Mouse (Mus musculus) spleen, postnatal 14 days (tissue): Measurements from ENCODE around the gene Smpx.

ENCODE experiments used
- DNase-seq, 2 experiments: peaks; one replicate each; pipeline ENCODE4 v3.0.0; 2021 to 2022; ENCODE audit warnings: low spot score in 2 of 2

The Smpx gene

DNA sequence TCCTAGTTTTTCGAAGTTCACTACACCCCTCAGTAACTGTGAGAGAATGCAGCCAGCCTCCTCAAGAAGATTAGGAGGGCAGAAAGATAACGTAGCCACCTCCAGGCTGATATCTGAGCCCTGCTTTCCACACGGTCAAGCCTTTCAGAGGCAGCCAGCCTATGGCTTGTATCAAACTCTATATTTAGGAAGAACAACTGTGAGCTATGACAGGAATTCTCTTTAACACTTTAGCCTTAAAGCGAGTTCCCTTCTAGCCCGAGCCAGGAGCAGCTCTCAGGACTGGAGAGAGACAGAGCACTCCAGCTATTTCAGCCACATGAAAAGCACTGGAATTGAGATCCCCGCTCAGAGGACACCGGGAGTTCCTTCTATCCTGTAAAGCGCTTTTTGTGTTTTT lies at the start of gene Smpx:
TSS of gene Smpx (plus strand) at position 49 of the 400 bp plus-strand sequence.
- no peak for DNase-seq

DNA sequence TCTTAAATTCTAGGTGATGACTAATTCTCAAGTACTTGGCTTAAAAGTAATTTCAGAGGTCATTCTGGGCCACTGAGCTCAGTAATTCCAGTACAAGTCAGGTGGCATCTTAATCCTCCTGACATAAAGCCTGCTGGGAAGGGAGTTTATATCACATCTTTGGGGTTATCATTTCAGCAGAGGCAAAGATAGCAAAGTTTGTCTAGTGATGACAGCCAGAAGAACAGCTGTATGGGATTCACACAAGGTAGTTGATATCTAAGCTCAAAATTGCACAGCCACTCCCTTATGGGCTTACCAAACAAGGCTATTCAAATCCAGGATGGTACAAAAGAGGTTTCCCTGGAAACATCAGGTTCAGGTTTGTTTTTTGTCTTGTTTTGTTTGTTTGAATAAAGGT lies 43.7 kb upstream of the Smpx start:
- no peak for DNase-seq

DNA sequence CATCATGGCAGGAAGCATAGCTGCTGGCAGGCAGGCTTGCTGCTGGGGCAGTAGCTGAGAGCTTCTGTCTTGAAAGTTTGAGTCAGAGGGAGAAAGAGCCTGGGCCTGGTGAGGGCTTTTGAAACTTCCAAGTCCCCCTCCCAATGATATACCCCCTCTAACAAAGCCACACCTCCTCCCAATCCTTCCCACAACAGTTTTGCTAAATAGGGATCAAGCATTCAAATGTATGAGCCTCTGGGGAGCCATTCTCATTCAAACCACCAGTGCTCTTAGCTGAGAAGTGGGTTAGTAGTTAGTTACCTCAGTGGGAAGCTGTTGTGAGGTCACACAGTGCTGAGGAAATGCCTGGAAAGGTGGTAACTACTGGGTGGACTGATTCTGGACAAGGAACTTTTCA lies 41.4 kb upstream of the Smpx start:
- DNase-seq, result no peak

DNA sequence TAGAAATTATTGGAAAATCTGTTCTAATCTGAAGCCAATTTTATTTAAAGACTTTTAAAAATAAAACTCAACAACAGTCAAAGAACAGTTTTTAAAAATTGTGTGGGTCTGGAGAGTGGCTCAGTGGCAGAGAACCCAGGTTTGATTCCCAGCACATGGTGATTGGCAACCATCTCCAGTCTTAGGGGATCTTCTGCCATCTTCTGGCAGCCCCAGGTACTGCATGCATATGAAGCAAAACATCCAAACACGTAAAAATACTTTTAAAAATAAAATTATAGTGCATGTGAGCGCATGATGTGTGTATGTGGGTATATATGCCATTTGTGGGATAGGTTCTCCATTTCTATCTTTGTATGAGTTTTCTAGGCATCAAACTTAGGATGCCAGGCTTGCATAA lies 26.9 kb upstream of the Smpx start:
- DNase-seq, result no peak

DNA sequence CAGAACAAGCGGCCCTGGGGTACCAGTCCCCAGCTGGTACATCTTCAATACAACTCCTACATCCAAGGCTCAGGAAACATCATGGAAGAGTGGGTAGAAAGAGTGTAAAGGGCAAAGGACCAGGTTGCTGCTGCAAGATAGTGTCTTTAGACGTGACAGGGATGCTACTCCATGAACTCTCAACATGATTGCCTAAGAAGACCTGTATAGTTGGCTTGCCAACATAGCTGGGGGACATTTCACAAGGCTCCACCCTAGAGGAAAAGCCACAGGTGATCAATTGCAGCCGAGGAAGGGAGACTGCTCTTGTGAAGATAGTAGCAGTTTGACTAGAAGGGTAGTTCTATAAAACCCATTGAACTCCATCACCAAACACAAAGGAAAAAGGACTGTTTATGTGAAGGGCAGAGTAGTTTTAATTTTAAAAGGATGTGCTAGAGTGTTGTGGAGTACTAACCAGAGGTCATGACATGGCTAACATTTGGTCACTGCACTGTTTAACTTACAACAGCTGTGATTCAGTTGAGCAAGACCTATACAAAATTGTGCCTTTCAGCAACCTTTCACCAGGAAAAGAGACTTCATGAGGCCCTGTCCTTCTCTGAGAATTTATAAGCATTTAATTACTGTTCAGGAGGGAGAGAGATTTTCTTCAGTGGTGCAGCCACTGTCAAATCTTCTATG lies 23.9 kb upstream of the Smpx start:
- no peak for DNase-seq

DNA sequence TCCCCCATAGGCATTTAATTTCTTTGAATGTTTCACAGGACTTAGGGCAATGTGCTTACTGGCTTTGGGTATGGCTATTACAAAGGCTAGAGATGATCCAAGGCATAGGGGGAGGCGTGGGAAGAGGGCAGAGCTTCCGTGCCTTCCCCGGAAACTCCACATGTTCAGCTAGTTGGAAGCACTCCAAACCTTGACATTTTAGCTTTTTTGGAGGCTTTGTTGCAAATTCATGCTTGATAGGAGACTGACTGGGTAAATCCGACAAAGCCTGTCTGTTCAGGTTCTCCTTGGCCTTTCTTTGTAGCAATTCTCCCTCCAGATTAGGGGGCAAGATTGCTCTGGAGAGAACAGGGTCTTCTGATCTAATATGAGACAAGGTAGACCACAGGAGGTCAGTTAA lies 7.5 kb upstream of the Smpx start:
- DNase-seq, result no peak

DNA sequence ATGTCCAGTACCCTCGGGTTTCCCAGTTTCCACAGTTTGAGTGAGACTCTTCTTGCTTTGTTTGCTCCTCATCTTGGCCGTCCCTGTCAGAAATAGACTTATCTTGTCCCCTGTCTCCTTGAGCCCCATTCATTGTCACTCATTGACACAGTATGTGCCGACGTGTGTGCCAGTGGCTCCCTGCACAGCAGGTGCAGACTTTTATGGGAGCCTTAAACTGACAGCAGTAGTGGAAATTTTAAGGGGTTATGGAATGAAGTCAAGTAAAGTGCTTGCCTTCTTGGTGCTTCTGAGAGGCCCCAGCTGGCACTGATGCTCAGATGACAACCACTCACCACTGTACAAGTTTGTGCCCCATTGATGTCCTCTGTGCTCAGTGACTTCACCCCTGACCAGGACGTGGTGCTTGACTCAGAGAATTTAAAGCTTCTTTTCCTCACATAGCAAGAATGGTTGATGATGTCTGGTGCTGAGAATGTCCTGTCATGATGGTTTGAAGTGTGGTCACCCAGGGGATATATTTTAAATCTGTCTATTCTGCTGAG lies 1.0 kb upstream of the Smpx start:
- no peak for DNase-seq

DNA sequence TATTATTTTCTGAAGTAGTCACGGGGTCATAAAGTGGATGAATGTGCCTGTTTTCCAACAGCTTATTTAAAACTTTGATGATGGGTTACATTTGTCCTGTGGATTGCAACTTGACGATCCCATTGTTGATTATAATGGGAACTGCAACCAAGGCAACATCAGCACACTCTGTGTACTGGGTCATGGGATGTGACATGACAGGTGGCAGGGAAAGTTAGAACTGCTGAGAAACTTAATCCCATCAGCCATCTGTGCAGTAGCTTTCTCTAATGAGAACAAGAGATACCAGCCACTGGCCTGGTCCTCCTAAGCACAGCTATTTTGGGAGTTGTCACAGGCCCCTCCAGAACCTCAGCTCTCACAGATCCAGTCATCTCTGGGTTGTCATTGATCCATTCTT lies 8.5 kb downstream of the Smpx start:
- DNase-seq, result no peak

DNA sequence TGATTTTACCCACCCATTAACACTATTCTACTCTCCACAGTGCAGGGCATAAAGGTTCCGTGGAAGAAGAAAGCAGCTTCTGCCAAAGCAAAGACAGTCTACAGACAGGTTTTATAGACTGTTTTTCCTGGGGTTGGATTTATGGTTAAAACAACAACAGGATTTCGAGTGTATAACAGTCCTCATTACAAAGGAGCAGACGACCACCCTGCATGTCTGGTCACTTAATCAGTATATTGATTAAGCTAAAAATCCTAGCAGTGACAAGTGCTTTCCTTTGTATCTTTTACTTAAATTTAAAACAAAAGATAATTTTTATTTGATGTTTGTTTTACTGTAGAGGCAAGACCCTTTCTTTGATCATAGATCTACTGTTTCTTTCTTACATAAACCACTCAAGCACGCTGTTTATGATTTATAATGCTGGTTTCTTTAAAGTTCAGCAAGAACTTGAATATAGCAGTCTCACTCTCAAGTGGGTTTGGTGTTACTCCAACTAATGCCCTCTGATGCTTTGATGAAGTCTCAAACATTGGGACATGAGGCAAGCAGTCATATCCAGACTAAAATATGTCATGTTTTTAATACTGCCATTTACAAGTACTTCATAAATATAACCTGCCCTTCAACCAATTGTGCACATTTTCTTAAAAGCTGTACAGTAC lies 10.0 kb downstream of the Smpx start:
- DNase-seq, result no peak

DNA sequence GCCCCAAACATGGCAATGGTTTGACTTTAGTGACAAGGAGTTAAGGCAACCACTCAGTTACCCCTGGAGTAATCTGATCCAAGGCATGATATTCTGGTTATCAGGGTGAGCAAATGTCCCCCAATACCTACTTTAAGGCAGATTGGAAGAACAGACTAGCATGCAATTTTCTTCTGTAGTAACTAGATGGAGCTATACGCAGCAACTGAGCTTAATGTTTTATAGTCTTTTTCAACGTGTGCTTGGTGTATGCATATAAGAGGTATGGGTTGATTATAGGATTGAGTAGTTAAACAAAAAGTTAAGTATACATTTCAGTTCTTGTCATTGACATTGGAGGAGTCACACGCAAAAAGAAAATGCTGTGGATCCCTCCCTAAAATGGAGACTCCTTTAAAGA lies 21.2 kb downstream of the Smpx start:
- no peak for DNase-seq

DNA sequence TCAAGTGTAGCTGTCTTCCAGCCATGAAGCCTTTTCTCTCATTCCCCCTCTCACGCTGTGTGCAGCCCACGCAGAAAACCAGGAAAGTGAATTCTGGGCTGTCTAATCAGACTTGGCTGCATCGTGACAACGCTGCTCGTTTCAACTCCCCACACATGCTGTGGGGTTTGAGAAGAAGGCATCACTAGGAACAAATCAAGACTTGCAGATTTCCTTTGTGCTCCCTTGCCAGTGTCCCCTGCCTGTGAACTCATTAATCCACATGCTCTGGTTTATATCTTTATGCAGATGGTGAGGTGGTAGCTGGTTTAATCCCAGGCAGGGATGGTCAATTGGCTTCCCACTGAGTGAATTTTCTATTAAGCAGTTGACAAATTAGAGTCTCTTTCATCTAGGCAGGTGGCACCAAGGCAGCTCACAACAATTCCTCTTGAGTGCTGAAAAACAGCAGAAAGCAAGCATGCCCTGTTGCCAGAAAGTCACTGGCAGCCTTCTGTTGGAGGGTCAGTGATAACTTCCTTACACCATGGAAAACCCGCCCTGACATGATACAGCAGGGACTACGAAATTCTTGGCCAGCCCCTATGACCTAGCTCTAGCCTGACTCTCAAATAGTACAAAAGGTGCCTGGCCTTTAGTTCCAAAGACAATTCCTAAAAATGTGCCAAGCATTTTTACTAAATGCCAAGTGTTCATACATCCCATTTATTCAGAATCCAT lies 32.1 kb downstream of the Smpx start:
- DNase-seq, result no peak

DNA sequence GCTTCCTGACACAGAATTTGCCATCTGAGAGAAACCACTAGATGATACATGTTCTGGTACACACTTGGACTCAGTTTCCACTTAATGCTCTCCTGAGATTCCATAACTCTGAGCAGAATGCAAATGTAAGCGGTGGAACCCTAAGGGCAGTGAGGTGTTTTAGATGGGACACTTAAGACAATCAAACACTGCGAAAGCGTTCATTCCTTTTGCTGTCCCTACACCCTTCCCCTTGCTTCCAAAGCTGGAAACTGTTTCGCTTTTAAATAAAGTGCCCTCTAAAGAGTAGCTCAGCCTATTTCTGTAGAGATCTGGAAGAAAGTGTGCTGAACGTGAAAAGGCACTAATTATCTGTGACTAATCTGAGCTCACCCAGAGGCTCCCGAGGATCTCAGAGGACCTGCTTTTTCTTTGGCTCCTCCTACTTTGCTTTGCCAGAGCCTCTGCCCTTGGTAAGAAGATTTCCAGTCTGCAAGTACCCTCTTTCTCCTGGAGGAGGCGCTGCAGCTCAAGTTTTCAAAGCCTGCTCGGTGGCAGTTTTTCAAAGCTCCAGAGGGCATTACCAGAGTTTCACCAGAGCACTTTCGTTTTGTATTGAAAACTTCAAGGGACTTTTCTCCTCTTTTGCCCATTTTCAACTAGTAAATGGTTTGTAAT lies 33.1 kb downstream of the Smpx start:
- DNase-seq, result no peak

DNA sequence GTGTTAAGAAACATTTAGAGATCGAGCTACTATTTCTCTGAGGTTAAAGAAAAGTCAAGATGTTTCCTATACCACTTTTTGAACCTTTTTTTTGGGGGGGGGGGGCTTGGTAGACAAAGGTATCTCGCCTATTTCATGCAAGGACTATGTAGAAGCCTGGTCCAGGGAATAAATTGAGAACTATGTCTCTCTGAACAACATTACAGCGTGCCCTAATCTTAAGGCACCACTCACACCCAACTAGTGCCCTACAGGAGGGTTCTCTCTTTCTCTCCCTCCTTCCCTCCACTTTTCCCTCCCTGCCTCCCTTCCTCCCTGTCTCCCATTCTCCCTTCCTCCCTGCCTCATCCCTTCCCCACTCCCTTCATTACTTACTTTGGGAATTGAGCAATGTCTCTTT lies 33.6 kb downstream of the Smpx start:
- DNase-seq, result no peak

DNA sequence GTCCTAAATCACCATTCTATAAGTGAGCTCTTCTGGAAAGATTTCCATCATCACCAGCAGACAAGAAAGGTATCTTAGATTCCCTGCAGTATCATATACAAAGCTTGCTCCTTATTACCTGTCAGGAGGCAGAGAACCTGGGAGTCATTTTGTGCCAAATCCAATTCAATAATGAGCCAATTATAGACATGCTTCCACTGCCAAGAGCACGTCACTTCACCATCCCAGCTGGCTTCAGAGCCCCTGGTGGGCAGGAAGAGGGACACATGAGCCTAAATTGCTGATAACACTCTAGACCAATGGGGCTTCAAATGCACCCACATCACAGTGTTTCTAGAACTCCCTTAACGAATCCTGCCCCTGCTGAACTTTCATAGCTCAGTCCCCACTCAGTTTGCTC lies 35.1 kb downstream of the Smpx start:
- DNase-seq, result no peak

DNA sequence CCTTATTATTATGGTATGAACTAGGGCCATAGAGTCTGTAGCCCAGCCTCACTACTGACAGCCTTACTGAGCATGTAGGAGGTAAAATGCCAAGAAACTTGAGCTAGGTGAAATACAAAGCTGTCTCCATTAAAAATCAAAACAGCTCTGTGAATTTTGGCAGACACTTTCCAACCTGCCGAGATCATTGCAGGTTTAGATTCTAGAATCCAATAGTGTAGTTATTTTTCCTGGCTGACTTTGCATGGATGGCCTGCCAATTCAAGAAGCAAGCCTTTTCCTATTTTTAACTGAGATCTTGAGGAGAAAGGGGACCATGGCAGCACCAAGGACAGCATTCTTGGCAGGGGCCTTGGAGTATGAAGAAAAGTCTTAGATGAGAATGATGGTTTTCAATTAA lies 35.6 kb downstream of the Smpx start:
- no peak for DNase-seq

DNA sequence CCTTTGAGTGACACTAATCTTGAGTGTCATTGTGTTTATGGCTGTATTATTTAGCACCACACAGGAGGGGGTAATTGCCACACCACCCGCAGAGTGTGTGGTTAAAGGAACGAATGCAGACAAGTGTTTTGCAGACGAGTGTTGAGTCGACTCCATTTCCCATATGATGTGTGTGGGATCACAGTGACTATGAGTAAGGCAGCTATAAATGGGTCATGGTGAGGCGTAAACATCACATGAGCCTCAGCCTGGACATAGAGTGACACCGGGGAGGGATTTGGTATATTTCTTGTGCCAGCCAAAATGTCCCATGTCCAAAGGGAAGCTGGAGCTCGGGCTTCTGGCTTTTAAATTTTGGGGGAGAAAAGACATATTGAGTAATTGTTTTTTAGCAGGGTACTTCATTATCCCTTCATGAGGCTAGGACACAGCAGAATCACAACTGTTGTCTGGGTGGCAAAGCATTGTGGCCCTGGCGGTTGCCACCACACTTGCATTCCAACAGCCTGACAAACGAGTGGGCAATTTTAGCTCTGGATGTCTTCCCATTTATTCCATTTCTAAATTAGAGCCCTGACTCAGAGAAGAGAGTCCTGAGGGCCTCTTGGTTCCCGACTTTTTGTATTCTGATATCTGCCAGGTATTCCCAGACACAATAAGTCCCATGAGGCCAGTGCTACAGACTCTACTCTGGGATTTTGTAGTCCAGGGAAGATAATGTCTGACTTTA lies 49.3 kb downstream of the Smpx start:
- DNase-seq, result no peak

DNA sequence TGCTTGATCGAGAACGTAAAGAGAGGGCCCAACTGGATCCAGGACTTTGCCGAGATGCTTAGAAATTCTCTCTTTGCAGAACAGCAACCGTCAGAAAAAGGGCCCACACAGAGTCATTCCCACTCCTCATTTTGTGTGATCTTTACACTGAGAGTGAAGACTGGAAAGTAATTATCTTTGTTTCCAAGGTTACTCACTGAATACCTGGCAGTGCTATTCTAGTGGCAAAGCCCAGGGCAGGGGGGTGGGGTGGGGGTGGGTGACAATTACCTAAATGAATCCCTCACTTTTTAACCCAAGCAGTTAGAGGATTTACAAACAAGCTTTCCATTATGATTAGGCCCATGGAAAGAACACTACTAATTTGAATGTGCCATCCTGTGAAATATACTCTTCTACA lies 55.8 kb downstream of the Smpx start:
- no peak for DNase-seq

DNA sequence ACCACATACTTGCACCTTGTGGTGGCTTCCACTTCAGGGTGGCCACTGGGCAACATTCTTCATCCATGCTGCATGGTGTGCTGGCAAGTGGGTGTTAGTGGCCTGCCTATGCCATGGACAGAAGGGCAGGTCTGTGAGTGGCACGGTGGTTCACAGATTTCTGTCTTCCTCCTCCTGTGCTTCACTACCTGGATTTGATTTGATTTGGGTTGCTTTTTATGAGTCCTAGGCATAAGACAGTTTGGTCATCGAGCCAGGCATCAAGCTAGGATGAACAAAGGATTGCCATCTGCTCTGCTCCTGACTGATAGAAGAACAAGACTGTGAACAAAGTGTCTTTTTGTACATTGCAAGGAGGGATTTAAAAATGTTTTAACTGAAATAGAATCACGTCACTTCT lies 63.8 kb downstream of the Smpx start:
- DNase-seq, result no peak

DNA sequence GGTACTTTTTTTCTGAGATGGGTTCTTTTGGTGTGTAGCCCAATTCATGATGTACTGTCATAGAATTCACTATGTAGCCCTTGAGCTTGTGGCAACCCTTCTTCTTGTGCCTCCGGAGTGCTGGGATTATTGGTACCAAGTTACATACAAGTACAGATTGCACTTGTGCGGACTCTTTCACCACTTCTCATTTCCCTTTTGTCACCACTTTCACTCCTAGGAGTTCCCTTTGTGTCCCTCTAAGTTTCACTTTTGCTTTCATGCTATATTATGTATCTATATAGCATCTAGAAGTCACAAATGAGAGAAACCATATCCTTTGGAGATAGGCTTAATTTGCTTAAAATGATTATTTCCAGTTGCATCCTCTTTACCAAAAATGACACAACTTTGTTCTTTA lies 103.0 kb downstream of the Smpx start:
- no peak for DNase-seq
